Mouse (Mus musculus): ENCODE results near the gene Med13. TPM values are rescaled to one million over a fixed set of nuclear protein-coding genes. Genes with fewer than 3 reads are reported as not detected.
A peak's percentile ranks its signal among the peaks of the same experiment; 100 is the strongest.

The Med13 gene
- 13.6 and 14.6 TPM in 2 replicates for polyA plus RNA-seq (2012; ENCODE audit: insufficient read depth, insufficient read length, missing spikeins)

- Histone ChIP-seq H3K27ac (replicated peaks; ENCODE audit: low read depth, low read length) (peak within 1 kb of the TSS; percentile 94), H3K4me3 (ENCODE audit: insufficient read depth, low read depth, low read length) (peak within 1 kb of the TSS; percentile 82), H3K4me1 (ENCODE audit: control insufficient read depth, insufficient read depth, insufficient read length, low read length) (peaks cover 11% of the 10 kb centered on the region)
Measured at GRCm38 (mm10) chr11:86356854-86357788, at the start of gene Med13. Gene Med13 (minus strand): TSS chr11:86357602.

GRCm38 (mm10) chr11:86404590-86404989 lies 47.2 kb upstream of the Med13 start:
- H3K27ac ChIP-seq (replicated peaks; ENCODE audit: low read depth, low read length): no peak overlapping the region
- H3K4me3 ChIP-seq (ENCODE audit: insufficient read depth, low read depth, low read length): no peak overlapping the region

GRCm38 (mm10) chr11:86403845-86404244 lies 46.4 kb upstream of the Med13 start:
- Histone ChIP-seq H3K4me1 (ENCODE audit: control insufficient read depth, insufficient read depth, insufficient read length, low read length) (no peaks in the 10 kb centered on the region), H3K27ac (replicated peaks; ENCODE audit: low read depth, low read length) (no peak overlapping the region), H3K4me3 (ENCODE audit: insufficient read depth, low read depth, low read length) (no peak overlapping the region)

More at GRCm38 (mm10) chr11:86404590-86404989, 47.2 kb upstream of the Med13 start:
- H3K4me1 ChIP-seq (ENCODE audit: control insufficient read depth, insufficient read depth, insufficient read length, low read length): no peaks in the 10 kb centered on the region

GRCm38 (mm10) chr11:86399241-86400107 lies 42.1 kb upstream of the Med13 start:
- Histone ChIP-seq H3K4me3 (ENCODE audit: insufficient read depth, low read depth, low read length) (no peak overlapping the region), H3K4me1 (ENCODE audit: control insufficient read depth, insufficient read depth, insufficient read length, low read length) (no peaks in the 10 kb centered on the region), H3K27ac (replicated peaks; ENCODE audit: low read depth, low read length) (no peak overlapping the region)

GRCm38 (mm10) chr11:86396950-86397594 lies 39.7 kb upstream of the Med13 start:
- Histone ChIP-seq H3K4me1 (ENCODE audit: control insufficient read depth, insufficient read depth, insufficient read length, low read length) (no peaks in the 10 kb centered on the region), H3K27ac (replicated peaks; ENCODE audit: low read depth, low read length) (no peak overlapping the region), H3K4me3 (ENCODE audit: insufficient read depth, low read depth, low read length) (no peak overlapping the region)

GRCm38 (mm10) chr11:86396518-86396917 lies 39.1 kb upstream of the Med13 start:
- H3K27ac ChIP-seq (replicated peaks; ENCODE audit: low read depth, low read length): no peak overlapping the region
- no peaks in the 10 kb centered on the region for H3K4me1 ChIP-seq (ENCODE audit: control insufficient read depth, insufficient read depth, insufficient read length, low read length)
- no peak overlapping the region for H3K4me3 ChIP-seq (ENCODE audit: insufficient read depth, low read depth, low read length)

GRCm38 (mm10) chr11:86395513-86396125 lies 38.2 kb upstream of the Med13 start:
- no peak overlapping the region for H3K27ac ChIP-seq (replicated peaks; ENCODE audit: low read depth, low read length)
- H3K4me3 ChIP-seq (ENCODE audit: insufficient read depth, low read depth, low read length): no peak overlapping the region; the same call in 1 of the 2 replicates
- no peaks in the 10 kb centered on the region for H3K4me1 ChIP-seq (ENCODE audit: control insufficient read depth, insufficient read depth, insufficient read length, low read length)

GRCm38 (mm10) chr11:86395100-86395499 lies 37.7 kb upstream of the Med13 start:
- no peak overlapping the region for H3K4me3 ChIP-seq (ENCODE audit: insufficient read depth, low read depth, low read length)
- no peaks in the 10 kb centered on the region for H3K4me1 ChIP-seq (ENCODE audit: control insufficient read depth, insufficient read depth, insufficient read length, low read length)

GRCm38 (mm10) chr11:86391687-86392086 lies 34.3 kb upstream of the Med13 start:
- H3K27ac ChIP-seq (replicated peaks; ENCODE audit: low read depth, low read length): no peak overlapping the region
- H3K4me1 ChIP-seq (ENCODE audit: control insufficient read depth, insufficient read depth, insufficient read length, low read length): no peaks in the 10 kb centered on the region
- H3K4me3 ChIP-seq (ENCODE audit: insufficient read depth, low read depth, low read length): no peak overlapping the region

More at GRCm38 (mm10) chr11:86395100-86395499, 37.7 kb upstream of the Med13 start:
- no peak overlapping the region for H3K27ac ChIP-seq (replicated peaks; ENCODE audit: low read depth, low read length)

GRCm38 (mm10) chr11:86390308-86390707 lies 32.9 kb upstream of the Med13 start:
- H3K27ac ChIP-seq (replicated peaks; ENCODE audit: low read depth, low read length): no peak overlapping the region
- no peak overlapping the region for H3K4me3 ChIP-seq (ENCODE audit: insufficient read depth, low read depth, low read length)
- H3K4me1 ChIP-seq (ENCODE audit: control insufficient read depth, insufficient read depth, insufficient read length, low read length): no peaks in the 10 kb centered on the region

GRCm38 (mm10) chr11:86389506-86389905 lies 32.1 kb upstream of the Med13 start:
- no peak overlapping the region for H3K27ac ChIP-seq (replicated peaks; ENCODE audit: low read depth, low read length)
- H3K4me1 ChIP-seq (ENCODE audit: control insufficient read depth, insufficient read depth, insufficient read length, low read length): no peaks in the 10 kb centered on the region
- no peak overlapping the region for H3K4me3 ChIP-seq (ENCODE audit: insufficient read depth, low read depth, low read length)

GRCm38 (mm10) chr11:86388821-86389480 lies 31.5 kb upstream of the Med13 start:
- H3K4me3 ChIP-seq (ENCODE audit: insufficient read depth, low read depth, low read length): no peak overlapping the region
- no peak overlapping the region for H3K27ac ChIP-seq (replicated peaks; ENCODE audit: low read depth, low read length)
- no peaks in the 10 kb centered on the region for H3K4me1 ChIP-seq (ENCODE audit: control insufficient read depth, insufficient read depth, insufficient read length, low read length)

GRCm38 (mm10) chr11:86387121-86387893 lies 29.9 kb upstream of the Med13 start:
- no peak overlapping the region for H3K27ac ChIP-seq (replicated peaks; ENCODE audit: low read depth, low read length)
- H3K4me3 ChIP-seq (ENCODE audit: insufficient read depth, low read depth, low read length): no peak overlapping the region
- no peaks in the 10 kb centered on the region for H3K4me1 ChIP-seq (ENCODE audit: control insufficient read depth, insufficient read depth, insufficient read length, low read length)

All from brown adipose tissue, adult 24 weeks (tissue).